Mouse (Mus musculus): ENCODE data around the gene S100a16.

GRCm38 (mm10) chr3:90537141-90537904 is at the start of gene S100a16:
- TF ChIP-seq CTCF (IDR thresholded peaks at IDR 0.05; ENCODE audit: low read depth) (no peak), EP300 (IDR thresholded peaks at IDR 0.05; ENCODE audit: low read depth) (no peak)
